Mouse (Mus musculus) cerebellum, postnatal 14 days (tissue): Measurements from ENCODE around the gene Rbm17.

Source experiments
- DNase-seq, 2 experiments: peaks; one replicate each; pipeline ENCODE4 v3.0.0; 2021; ENCODE audit warnings: mixed read lengths in 2 of 2

Rbm17 gene

DNA sequence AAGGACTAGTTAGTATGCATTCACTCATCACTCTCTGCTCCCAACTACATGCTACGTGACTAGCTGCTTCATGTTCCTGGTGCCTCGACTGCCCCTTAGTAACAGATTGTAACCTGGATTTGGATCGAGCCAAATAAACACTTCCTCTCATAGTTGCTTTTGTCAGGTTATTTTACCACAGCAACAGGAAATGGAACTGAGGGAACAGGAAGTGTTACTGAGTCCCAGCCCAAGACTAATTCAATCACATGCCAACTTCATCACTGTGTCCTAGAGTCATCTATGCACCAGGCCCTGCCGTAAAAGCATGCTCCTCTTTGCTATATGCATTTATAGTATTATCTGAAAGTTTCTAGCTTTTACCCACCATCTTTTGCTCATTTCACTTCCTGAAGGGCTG, 16.0 kb downstream of the Rbm17 start:
- no peak for DNase-seq

DNA sequence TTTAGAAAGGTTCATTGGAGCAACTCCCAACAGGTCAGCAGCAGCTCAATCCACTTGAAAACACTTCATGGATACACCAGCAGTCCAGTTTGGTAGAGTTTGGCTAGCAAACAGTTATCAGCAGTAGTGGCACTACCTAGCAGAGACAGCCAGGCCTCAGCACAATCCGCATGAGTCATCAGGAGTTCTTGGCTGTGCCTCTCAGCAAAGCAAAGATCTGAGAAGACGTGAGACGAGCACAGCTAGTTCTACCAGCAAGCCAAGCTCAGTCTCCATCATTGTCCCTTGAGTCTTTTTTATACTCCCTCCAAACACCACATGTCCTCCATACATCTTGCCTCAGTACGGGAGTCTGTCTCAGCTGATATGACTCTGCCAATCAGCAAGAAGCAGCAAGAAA, 24.6 kb downstream of the Rbm17 start:
- no peak for DNase-seq

DNA sequence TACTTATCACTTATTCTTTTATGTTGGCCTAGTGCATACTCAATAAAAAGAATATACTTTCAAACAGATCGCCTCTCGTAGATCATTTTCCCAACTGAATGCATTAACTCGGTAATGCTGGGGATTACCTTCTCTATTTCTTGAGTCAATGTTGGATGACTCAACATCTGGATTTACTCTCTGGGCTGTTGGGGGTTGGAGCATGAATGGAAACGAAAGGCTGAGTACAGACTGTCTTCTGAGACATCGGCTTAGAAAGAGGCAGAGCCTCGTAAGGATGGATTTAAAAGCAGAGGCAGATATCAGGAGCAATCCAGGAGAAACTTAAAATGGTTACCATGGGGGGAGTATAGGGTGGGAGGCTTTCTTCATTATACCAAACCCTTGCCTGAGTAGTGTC, 25.8 kb downstream of the Rbm17 start:
- no peak for DNase-seq

DNA sequence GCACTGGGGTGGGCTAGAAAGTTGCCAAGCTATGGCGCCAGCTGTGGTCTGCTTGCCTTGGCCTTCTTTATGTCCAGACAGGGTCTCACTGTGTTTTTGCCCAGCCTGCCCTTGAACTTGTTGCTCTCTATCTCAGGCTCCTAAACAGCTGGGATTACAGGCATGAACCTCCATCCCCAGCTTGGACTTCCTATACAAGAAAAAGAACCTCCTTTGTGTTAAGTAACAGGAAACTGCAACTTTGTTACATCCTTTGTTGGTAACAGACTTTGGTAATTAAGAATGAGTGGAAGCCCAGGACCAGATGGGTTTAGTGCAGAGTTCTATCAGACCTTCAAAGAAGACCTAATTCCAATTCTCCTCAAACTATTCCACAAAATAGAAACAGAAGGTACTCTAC, 30.3 kb downstream of the Rbm17 start:
- no peak for DNase-seq

DNA sequence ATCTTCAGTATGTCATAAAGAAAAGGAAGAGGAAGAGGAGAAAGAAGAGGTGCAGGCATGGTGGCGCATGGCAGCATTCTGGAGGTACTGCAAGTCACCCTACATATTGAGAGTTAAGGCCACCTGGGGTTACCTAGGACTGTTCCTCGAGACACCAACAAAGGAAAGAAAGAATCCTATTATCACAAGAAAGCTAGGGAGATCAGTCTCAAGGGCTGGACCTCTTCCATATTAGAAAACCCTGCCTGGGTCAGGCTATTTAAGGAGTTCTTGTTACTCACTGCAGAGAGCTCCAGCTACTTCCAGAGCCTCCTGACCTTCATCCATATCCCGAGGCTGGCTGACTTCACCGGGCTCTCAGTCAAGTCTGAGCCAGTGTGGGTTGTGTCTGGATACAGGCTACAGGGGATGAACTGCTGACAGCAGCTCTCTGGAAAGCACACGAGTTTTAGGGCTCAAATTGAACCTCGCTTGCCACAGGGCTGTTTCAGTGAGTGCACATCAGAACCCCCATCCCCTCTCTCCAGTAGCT, 32.9 kb downstream of the Rbm17 start:
- no peak for DNase-seq

DNA sequence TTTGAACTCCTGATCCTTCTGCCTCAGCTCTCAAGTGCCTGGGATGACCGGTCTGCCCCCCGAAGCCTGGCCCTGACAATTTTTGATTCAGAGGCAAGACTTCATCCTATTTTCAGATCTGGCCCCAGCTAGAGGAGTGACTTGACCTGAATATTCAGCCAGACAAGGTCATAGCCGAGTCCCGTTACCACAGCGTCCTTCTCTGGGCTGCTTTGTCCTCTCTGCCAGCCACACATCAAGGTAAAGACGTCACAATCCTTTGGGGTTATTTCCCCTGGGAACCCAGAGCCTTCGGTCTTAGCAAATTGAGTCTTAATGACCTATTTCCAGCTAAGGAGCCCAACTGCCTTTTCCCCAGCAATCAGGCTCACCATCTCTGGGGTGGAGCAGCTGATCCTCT, 35.5 kb downstream of the Rbm17 start:
- DNase-seq, result no peak

DNA sequence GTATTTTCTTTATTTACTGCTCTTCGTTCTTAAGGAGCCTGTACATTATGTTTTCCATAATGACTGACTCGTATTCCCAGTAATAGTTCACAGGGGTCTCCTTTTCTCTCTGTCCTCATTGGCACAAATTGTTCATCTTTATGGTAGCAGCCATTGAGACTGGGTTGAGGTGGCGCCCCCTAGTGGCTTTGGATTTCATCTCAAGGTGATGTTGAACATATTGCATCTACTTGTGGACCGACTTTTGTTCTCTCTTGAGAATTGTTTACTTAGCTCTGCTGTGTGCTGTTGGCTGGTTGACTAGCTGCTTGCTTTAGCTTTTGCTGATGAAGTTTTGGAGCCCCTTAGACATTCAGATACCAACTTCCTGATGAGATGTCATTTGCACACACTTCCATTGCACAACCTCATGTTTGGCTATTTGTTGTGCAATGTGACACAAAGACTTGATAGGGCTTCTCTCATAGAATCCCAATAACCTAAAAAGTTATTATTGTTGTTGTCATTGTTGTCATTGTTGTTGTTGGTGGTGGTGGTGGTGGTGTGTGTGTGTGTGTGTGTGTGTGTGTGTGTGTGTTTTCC, 36.1 kb downstream of the Rbm17 start:
- DNase-seq, result peak; percentile 30 to 52

DNA sequence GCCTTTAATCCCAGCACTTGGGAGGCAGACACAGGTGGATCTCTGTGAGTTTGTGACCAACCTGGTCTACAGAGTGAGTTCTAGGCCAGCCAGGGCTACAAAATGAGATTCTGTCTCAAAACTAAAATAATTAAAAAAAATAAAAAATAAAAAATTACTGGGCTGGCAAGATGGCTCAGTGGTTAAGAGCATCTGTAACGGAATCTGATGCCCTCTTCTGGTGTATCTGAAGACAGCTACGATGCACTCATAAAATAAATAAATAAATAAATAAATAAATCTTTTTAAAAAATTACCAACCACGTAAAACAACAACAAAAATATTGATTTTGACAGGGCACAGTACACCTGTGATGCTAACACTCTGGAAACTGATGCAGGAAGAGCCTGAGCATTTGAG, 37.1 kb downstream of the Rbm17 start:
- DNase-seq, result no peak

DNA sequence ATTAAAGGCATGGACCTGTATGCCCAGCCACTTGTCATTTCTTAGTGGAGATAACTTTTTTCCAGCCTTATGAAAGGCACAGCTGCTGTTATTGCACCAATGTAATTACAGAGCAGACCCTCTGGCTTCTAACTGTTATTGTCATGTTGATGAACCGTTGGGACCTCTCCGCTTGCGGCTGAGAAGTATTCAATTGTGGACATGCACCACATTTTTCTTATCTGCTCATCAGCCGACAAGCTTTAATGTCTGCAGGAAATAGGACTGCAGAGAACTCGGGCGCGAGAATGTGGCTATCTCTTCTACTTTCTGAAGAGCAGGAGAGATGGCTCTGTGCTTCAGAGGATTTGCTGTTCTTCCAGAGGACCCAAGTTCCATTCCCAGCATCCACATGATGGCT, 37.7 kb downstream of the Rbm17 start:
- no peak for DNase-seq

DNA sequence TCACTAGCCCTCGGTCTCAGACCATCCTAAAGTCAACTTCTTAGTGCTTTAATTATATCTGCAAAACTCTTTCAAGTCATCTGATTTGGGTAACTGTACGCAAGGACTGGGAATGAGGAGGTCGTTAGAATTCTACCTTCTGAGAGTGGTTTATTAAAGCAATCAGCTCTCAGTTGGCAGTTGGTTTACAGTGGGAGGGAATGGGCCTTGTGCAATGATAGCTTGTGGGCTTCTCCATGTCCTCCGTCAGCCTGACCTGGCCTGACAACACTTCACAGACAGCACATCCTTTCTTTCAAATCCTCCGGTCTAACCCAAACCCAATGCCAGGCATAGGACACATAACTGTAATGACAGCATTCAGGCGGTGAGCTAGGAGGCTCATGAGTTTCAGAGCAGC, 39.2 kb downstream of the Rbm17 start:
- DNase-seq, result no peak

DNA sequence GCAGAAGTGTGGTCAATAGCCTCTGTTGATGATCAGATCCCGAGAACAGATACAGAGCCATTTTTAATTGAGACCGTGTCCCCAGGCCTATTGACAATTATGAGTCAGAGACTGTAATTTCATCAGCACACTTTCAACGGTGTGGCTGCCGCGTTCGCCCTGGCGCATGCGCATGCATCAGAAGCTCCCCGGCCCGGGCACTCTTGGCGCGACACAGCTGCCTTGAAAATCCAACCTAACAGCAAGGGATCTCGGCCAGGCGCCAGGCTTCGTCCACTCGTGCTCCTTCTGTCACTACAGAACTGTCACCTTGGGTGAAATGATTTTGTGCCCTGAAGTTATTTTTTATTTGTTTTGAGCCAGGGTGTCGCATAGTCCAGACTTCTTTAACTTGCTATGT, 40.7 kb downstream of the Rbm17 start:
- DNase-seq, result peak in 1 of 2 experiments; percentile 15

DNA sequence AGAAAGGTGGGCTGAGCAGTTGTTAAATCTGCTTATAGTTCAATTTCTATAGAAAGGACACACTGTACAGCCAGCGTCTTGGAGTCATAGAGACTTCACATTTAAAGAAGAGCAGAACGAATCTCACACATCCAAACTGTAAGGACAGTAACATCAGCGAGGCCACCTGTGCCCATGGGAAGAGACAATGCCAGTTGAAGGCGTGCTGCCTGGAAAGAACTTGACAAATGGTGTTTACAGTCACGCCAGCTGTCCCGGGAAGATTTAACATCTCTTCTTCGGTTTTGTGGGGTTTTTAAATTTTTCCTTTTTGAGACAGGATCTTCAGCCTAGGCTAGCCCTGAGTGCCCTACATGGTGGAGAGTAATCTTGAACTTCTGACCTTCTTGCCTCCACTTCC, 45.3 kb downstream of the Rbm17 start:
- no peak for DNase-seq

DNA sequence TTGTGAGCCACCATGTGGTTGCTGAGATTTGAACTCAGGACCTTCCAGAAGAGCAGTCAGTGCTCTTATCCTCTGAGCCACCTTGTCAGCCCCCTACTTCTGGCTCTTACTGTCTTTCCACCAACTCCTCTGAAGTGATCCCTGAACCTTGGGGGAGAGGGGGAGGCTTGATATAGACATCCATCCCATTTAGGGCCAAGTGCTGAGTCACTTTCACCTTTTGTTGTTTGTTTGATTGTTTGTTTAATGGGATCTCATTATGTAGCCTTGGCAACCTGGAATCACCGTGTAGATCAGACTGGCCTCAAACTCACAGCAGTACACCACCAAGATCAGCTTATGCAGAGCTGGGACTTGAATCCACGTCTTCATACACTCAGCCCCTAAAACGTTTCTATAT, 46.7 kb downstream of the Rbm17 start:
- DNase-seq, result no peak

DNA sequence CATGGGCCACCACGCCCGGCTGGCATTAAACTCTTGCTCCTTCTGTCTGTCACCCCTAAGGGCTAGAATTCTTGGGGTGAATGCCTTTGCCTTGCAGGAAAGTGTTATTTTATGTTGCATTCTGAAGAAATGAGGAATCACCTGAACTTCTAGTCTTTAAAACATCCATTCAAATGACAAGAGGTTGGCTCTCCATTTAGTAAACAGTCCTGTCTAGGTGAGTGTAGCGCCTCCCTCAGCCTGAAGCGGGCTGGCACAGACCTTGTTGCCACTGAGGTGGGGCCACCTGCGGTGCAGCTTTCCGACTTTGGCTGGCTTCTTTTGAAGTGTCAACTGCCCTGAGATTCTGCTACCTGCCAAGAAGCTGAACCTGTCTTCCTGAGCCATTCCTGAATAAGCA, 48.6 kb downstream of the Rbm17 start:
- DNase-seq, result peak in 1 of 2 experiments; percentile 14

DNA sequence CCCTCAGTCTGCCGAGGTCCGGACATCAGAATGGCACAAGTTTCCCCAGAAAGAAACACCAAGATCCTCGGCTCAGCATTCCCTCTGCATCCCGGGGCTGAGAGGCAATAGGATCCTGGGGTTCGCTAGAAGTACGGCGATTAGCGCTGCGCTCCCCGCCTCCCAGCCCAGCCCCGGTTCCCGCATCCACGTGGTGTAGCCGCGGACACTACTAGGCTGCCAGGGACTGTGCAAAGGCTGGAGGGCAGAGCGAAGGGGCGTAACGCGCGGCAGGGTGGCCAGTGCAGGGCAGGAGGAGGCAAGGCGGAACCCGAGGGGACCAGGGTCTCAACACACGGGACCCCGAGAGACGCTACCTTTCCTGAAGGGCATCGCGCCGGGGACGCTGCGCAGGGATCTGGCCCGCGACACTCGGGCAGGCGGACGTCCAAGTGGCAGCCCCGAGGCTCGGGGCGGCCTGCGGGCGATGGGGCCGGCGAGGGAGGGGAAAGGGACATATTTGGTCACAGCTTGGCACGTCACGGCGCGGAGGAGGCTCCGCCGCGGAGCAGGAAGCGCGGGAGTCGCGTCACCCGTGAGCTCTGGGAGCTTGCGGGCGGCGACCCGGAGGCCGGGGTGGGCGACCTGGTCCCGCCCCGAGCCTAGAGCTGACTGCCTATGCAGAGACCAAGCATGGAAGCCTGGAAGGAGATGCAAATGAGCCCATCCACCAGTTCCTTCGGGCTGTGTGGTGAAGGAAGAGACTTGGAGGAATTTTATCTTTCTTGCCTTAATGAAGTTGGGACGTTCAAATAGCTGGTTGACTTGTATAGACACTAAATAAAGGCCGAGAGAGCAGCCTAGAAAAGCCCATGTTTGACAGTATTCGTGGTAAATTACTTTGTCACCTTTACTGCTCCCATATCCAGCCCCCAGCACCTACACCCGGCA, 50.2 kb downstream of the Rbm17 start, which contains the start of gene Pfkfb3:
Gene Pfkfb3, minus strand, starts transcription at position 607 of the 930 bp plus-strand sequence.
- peak; percentile 70 to 71 for DNase-seq

DNA sequence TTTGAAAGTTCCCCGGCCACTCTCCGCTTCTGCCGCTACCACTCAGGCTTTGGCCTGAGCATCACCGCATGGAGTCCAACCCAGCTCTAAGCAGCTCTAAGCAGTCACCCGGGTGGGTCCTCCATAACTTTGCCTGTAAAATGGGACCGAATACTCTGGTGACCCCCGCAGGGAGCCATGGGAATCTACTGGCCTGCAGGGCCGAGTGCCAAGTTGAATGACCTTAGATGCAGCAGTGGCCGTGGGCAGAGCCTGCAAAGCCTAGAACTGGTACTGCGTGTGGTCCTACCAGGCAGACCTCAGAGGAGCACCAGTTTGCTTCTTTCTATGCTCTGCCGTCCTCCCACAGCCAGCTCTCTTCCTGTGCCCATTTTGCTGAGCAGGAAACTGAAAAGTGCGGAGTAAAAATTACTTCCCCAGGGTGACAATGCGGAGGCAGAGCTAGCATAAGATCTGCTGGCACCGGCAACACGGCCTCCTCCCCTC, 50.9 kb downstream of the Rbm17 start:
- peak; percentile 40 to 47 for DNase-seq

DNA sequence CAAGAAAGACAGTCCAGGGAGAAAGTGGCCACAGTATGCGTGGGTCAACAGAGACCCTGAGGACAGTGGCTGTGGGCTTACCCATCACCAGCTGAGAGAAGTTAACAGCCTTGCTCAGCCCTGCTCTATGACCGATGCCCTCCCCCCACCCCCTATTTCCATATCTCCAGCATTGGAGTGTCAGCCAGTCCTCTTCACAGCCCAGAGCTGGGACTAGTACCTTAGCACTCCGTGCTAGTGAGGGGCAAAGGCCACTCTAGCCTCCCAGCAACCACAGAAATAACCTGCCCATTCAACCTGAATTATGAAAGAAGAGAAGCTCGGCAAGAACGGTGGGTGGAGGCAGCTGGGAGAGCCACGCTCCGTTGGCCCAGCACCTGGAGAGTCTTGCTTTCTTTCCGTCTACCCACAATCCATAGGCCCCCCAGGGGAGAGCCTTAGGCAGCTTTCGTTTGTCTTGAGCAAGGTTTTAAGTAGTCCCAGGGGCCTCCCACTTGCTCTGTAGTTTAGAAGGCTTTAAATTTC, 51.6 kb downstream of the Rbm17 start:
- no peak for DNase-seq

DNA sequence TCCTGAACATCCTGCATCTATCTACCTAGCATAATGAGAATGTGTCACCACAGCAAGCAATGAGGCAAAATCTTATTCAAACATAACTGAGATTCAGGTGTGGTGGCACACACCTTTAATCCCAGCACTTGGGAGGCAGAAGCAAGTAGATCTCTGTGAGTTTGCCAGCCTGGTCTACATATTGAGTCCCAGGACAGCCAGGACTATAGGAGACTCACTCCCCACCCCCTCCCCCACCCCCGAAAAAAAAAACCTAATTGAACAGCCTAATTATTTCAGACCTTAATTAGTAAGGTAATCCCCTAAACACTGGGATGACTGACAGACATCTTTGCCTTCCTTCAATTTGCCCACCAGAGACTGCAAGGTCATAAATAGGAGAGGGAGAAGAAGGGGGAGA, 52.2 kb downstream of the Rbm17 start:
- DNase-seq, result no peak

DNA sequence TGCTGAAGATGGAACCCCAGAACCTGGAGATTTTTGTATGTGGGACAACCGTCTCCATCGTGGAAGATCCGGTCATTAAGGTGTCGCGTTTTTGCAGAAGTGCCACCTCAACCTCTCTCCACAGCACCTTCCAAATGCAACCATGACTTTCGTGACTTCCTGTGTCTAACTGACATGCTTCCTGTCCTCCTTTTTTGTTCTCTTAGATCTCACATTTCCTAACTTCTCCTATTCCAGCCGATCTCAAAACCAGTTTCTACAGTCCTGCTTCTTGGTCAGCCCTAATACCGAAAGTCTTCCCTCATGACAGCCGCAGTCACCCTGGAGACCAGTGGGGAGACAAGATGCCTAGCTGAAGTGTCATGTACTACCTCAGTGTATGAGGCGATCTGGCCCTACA, 55.4 kb downstream of the Rbm17 start:
- no peak for DNase-seq

DNA sequence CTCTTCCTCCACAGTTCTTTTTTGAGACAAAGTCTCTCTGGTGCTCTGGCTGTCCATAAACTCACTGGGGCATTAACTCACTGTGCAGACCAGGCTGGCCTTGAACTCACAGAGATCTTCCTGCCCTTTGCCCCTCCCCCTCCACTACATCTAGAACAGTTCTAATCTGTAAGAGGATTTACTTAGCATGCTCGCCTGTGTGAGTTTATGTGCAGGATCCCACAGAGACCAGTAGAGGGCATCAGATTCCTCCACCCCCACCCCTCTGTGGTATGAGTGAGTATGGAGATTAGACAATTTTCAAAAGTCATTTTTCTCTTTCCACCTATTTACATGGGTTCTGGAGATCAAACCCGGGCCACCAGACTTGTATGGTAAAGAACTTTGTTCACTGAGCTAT, 56.3 kb downstream of the Rbm17 start:
- DNase-seq, result peak in 1 of 2 experiments; percentile 29

DNA sequence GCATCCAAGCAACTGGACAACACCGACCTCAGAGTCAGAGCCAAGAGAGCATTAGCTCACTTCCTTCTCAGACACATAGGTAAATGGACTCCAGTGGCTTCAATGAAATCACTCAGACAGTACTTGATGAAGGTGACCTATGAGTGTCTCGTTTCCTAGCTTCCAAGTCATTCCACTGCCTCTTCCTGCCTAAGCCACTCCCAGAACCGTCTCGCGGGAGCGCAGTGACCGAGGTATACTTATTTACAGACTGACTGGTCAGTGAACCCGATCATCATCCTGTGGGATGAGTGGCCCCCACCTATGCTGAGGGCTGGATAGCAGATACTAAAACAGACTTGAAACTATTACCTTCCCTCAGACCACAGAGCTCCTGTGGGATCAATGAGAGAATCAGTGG, 57.9 kb downstream of the Rbm17 start:
- DNase-seq, result no peak

DNA sequence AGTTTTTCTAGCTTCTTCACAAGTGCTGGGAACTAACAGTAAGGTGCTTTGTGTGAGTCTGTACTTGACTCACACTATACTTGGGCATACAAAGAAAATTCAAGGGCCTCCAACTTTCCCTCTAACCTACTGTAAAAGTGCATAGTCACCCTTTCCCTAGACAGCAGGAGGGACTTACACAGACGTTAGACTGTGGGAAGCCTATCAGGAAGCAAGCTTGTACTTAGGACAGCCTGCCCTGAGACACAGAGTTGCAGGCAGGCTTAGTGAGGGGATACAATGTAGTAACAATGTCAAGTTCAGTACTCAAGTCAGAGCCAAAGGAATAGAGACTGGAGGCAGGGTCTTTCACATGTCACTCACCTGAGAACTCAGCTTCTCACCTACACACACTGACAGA, 58.6 kb downstream of the Rbm17 start:
- DNase-seq, result no peak

DNA sequence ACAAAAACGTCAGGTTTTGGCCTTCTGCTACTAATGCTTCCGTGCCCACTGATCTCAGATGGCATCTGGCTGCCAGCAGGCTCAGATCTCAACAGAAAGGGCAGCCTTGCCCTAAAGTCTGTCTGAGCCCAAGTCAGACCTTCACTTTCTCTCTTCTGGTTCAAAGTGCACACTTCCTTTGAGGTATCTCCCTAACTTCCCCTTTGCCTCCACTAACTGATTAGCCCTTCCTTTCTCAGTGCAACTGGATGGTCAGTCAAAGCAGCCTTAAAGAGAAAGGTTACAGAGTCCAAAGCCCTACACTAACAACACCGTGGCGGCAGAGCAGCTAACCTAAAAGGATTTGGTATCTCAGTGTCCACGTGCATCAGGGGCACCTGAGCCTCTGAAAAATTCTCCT, 59.6 kb downstream of the Rbm17 start:
- no peak for DNase-seq

DNA sequence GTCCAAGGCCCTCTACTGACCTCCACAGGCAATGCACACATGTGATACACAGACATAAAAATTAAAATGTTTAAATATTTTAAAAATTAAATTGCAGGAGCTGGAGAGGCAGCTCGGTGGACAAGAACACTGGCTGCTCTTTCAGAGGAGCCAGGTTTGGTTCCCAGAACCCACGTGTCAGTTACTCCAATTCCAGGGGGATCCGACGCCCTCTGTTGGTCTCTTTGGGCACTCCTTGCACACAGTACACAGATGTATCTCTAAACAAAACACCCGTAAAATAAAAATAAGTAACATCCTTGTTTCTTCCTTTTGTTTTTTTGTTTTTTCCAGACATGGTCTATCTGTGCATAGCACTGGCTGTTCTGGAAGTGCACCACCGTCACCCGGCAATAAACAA, 60.8 kb downstream of the Rbm17 start:
- DNase-seq, result peak in 1 of 2 experiments; percentile 31
